Mouse (Mus musculus): ENCODE results near the gene Slc5a10. TPM values are rescaled to one million over a fixed set of nuclear protein-coding genes. Genes with fewer than 3 reads are reported as not detected.

The Slc5a10 gene
- polyA plus RNA-seq, 1 experiment from 2014 or later: 0.07 TPM

DNA sequence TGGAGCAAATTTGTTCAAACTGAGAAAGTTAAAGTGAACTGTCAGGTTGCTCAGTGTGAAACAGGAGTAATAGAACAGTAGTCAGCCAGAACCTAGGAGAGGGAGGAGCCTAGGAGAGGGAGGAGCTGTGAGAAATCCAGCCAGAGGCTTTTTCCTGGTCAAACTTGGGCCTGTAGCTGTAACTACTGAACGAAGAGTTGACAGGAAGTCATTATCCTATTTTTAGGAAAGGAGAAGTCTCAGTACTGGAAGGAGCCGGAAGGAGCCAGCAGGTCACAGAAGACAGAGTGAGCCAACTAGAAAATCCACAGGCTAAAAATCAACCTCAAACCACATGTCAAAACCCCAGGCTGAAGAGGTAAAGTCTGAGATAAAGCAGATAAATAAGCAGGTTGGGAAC lies 7.4 kb upstream of the Slc5a10 start:
- peaks cover 5% of the 10 kb centered on the region; the same call in 1 of the 2 replicates for H3K4me1 ChIP-seq
- peaks cover 59% of the 10 kb centered on the region for H3K36me3 ChIP-seq
- H3K27me3 ChIP-seq (replicated peaks): no peaks in the 10 kb centered on the region
- WGBS: 29% methylated on average over 2 of the region's 2 CpGs
- no peak overlapping the region for H3K4me2 ChIP-seq
- no peak overlapping the region for H3K4me3 ChIP-seq
- H3K9me3 ChIP-seq: no peaks in the 10 kb centered on the region
- 0 out of 2 replicates have a peak overlapping the region, but pooled peaks have one; percentile 15 for H3K27ac ChIP-seq (replicated peaks)
- H3K9ac ChIP-seq: peak overlapping the region; percentile 14; the same call in 1 of the 2 replicates
- no peak for ATAC-seq (ENCODE audit: extremely low read depth, insufficient number of reproducible peaks, low FRiP score, low TSS enrichment)

DNA sequence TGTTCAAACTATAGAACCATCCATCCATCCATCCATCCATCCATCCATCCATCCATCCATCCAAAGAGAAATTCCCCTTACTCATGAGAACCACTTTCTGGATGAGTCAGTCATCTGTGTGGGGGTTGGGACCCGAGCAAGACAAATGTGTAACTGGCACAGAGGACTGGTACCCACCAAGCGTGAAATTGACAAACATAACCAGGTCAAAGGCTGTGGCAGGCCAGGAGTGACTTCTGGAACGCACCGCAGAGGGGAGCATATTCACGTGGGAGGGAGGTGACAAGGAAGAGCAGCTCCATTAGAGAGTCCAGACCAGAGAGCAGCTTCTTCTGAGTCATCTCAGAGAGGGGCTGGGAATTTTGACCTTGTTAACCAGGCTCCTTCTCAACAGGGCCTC lies 1.5 kb upstream of the Slc5a10 start:
- no peak overlapping the region for H3K4me3 ChIP-seq
- H3K4me1 ChIP-seq: no peaks in the 10 kb centered on the region
- no peaks in the 10 kb centered on the region for H3K27me3 ChIP-seq (replicated peaks)
- WGBS: 76% methylated on average over 5 of the region's 5 CpGs
- H3K9me3 ChIP-seq: no peaks in the 10 kb centered on the region
- no peak overlapping the region for H3K27ac ChIP-seq (replicated peaks)
- no peak overlapping the region for H3K9ac ChIP-seq
- no peak for ATAC-seq (ENCODE audit: extremely low read depth, insufficient number of reproducible peaks, low FRiP score, low TSS enrichment)
- H3K36me3 ChIP-seq: peaks cover 5% of the 10 kb centered on the region
- H3K4me2 ChIP-seq: no peak overlapping the region

DNA sequence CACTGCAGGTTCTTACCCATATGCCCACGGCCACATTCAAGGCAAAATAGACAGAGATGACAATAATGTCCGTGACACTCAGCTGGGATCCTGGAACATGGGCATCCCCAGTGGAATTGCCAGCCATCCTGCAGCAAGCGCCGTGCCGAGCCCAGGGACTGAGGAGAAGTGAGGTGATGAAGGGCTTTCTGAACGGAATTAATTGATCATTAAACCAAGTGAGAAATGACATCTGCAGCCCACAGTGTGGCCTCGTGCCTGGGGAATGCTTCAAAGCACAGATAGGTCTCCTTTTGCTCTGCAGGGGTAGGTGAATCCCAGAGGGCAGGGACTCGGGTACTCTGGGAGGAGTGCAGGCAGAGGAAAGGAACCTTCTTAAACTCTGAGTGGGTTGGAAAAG lies 800 bp downstream of the Slc5a10 start:
- Histone ChIP-seq H3K36me3 (no peaks in the 10 kb centered on the region), H3K9ac (no peak overlapping the region), H3K27me3 (replicated peaks) (no peaks in the 10 kb centered on the region), H3K4me3 (no peak overlapping the region), H3K4me1 (peaks cover 3% of the 10 kb centered on the region; the same call in 1 of the 2 replicates), H3K9me3 (no peaks in the 10 kb centered on the region), H3K4me2 (no peak overlapping the region), H3K27ac (replicated peaks) (no peak overlapping the region)
- ATAC-seq (ENCODE audit: extremely low read depth, insufficient number of reproducible peaks, low FRiP score, low TSS enrichment): no peak
- WGBS: 63% methylated on average over 8 of the region's 8 CpGs

DNA sequence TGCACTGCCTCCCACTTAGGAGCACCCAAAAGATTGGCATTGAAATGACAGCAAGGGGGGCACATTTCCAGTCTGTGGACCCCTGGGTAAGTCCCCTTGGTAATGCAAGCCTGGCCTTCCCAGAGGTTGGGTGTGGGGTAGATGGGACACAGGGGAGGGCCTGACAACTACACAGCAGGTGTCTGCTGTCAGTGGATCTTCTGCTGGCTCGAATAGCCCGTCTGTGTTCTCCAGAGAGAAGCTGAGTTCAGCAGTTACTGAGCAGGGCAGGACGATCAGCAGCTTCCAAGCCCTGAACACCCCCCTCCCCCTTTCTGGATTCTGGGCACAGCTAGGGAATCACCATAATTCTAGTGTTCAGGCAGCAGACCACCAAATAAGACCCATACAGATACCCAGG lies 1.2 kb downstream of the Slc5a10 start:
- ATAC-seq (ENCODE audit: extremely low read depth, insufficient number of reproducible peaks, low FRiP score, low TSS enrichment): no peak
- Histone ChIP-seq H3K27me3 (replicated peaks) (no peaks in the 10 kb centered on the region), H3K9me3 (no peaks in the 10 kb centered on the region), H3K27ac (replicated peaks) (no peak overlapping the region), H3K4me3 (no peak overlapping the region), H3K36me3 (no peaks in the 10 kb centered on the region), H3K9ac (no peak overlapping the region), H3K4me2 (no peak overlapping the region), H3K4me1 (peaks cover 4% of the 10 kb centered on the region; the same call in 1 of the 2 replicates)
- 54% methylated on average over 3 of the region's 3 CpGs for WGBS

DNA sequence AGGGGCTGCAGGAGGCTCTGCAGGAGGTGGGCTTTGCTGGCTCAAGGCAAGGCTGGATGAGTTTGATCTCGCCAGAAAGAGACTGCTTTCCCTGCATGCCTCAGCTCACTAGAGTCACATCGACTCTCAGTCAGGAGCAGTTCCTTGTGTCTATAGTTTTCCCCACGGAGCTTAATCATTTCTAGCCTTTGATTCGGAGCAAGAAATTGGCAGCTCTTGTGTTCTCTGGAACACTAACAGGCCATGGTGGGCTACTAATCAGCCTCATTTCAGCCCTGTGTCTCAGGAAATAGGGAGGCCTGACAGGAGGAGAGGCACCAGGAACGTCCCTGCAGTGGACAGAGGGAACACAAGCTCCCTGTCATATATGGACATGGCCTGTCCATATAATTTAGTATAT lies 2.6 kb downstream of the Slc5a10 start:
- Histone ChIP-seq H3K4me3 (no peak overlapping the region), H3K27ac (replicated peaks) (no peak overlapping the region), H3K36me3 (no peaks in the 10 kb centered on the region), H3K9ac (no peak overlapping the region), H3K4me1 (peaks cover 4% of the 10 kb centered on the region; the same call in 1 of the 2 replicates), H3K27me3 (replicated peaks) (no peaks in the 10 kb centered on the region), H3K4me2 (no peak overlapping the region), H3K9me3 (no peaks in the 10 kb centered on the region)
- ATAC-seq (ENCODE audit: extremely low read depth, insufficient number of reproducible peaks, low FRiP score, low TSS enrichment): no peak
- WGBS: 51% methylated on average over 5 of the region's 5 CpGs

DNA sequence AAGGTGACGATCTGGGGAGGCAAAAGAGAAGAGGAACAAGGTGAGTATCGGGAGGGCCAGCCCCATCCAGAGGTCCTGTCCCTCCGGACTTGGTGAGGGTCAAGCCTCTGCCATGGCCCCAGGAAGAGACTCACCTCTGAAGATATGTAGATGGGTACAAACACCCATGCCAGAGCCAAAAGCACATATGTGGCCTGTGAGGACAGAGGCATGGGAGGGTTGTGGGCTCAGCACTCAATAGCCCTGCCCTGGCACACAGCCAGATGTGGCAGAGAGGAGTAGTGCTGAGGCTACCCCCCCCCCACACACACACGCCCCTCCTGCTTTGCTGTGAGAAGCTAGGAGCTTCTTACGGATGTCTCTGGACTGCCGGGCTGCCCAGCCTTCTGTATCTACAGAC lies 5.5 kb downstream of the Slc5a10 start:
- no peak overlapping the region for H3K4me3 ChIP-seq
- ATAC-seq (ENCODE audit: extremely low read depth, insufficient number of reproducible peaks, low FRiP score, low TSS enrichment): no peak
- H3K27me3 ChIP-seq (replicated peaks): no peaks in the 10 kb centered on the region
- no peaks in the 10 kb centered on the region for H3K9me3 ChIP-seq
- 51% methylated on average over 6 of the region's 6 CpGs for WGBS
- peaks cover 4% of the 10 kb centered on the region; the same call in 1 of the 2 replicates for H3K4me1 ChIP-seq
- no peak overlapping the region for H3K9ac ChIP-seq
- H3K4me2 ChIP-seq: no peak overlapping the region
- no peaks in the 10 kb centered on the region for H3K36me3 ChIP-seq
- H3K27ac ChIP-seq (replicated peaks): no peak overlapping the region

DNA sequence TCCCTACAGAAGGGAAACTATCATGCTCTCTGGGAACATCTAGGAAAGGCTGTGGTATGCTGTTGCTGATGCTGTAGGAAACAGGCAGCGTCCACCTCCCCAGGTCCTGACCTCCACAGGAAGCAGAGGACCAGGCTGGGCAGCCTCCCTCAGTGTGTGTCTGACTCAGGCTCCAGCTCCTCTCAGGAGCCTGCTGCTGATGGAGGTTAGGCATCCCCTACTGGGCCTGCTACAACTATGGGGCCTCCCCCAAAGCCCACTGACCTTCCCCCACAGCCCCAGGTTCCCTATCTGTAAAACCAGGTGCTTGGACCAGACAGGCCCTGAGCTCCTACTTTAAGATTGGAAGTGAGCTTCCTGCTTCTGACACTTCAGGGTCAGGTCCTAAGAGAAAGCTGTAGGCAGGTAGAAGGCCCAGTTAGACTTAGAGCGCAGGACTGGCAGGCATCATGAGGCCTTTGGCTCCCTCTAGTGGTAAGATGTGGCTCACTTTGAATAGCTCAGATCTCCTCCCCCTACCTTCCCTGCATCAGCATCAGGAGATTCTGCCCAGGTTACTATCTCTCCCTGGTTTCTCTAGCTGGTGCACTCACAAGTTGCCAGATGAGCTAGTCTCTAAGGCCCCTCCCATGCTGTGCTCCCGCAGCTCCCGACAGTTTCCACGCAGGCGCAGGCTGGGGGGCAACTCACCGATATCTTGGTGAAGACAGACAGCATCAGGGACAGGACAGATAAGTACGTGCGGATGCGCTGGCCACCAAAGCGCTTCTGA lies 6.1 kb downstream of the Slc5a10 start:
- Histone ChIP-seq H3K36me3 (no peaks in the 10 kb centered on the region), H3K27me3 (replicated peaks) (no peaks in the 10 kb centered on the region), H3K9me3 (no peaks in the 10 kb centered on the region), H3K4me1 (peaks cover 4% of the 10 kb centered on the region; the same call in 1 of the 2 replicates), H3K4me2 (no peak overlapping the region), H3K9ac (0 out of 2 replicates have a peak overlapping the region, but pooled peaks have one; percentile 14), H3K27ac (replicated peaks) (no peak overlapping the region), H3K4me3 (no peak overlapping the region)
- no peak; the same call in 1 of the 2 replicates for ATAC-seq (ENCODE audit: extremely low read depth, insufficient number of reproducible peaks, low FRiP score, low TSS enrichment)
- WGBS: 33% methylated on average over 11 of the region's 11 CpGs

DNA sequence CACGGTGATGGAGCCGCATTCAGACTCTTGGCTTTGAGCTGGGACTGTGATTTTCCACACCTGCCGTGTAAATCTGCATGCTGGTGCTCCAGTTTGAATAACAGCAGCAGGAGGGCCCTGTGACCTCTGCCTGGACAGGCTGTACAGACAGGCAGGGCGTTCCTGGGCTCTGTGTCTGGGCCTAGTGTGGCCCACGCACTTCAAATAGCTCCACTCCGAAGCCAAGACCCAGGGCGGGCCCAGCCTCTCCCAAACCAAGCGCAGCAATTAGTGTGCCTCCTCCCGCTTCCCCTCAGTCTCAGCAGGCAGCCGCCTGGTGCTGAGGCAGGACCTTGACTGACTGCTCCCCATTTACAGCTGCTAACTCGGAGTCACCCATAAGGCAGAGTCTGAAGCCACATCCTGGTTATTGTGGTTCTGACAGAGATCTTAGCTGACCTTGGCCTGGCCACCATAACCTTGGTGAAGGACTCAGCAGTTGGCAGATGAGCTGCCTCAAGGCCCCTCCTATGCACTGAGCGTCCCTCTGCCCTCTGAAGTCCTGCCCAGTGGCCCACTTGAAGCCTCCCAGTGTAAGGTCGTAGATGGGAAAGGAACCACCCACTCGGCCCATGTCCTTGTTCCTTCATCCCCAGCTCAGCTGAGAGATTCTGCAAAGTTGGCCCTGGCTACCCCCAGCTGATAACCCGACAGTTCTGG lies 7.3 kb downstream of the Slc5a10 start:
- no peak overlapping the region for H3K9ac ChIP-seq
- no peaks in the 10 kb centered on the region for H3K27me3 ChIP-seq (replicated peaks)
- no peak overlapping the region for H3K4me2 ChIP-seq
- H3K4me3 ChIP-seq: no peak overlapping the region
- no peak overlapping the region for H3K27ac ChIP-seq (replicated peaks)
- no peaks in the 10 kb centered on the region for H3K9me3 ChIP-seq
- WGBS: 60% methylated on average over 15 of the region's 15 CpGs
- H3K36me3 ChIP-seq: no peaks in the 10 kb centered on the region
- ATAC-seq (ENCODE audit: extremely low read depth, insufficient number of reproducible peaks, low FRiP score, low TSS enrichment): no peak
- peaks cover 4% of the 10 kb centered on the region; the same call in 1 of the 2 replicates for H3K4me1 ChIP-seq

DNA sequence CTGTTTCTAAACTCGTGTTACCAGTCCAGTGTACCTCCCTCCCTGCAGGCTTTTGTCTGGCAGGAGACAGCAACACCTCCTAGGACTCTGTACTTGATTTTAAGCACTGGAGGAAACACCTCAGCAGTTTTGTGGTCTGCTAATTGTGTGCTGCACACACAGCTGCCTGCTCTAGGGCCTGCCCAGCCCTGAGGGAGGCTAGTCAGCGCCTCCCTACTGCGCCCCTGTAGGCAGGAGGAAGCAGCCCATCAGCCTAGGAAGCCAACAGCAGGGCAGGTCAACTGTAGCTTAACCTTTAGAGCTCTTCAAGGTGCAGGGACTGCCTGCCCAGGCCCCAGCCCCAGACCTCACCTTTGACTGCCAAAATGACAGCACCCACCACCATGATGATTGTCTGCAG lies 11.7 kb downstream of the Slc5a10 start:
- H3K4me1 ChIP-seq: no peaks in the 10 kb centered on the region
- no peaks in the 10 kb centered on the region for H3K36me3 ChIP-seq
- 59% methylated on average over 3 of the region's 3 CpGs for WGBS
- no peak for ATAC-seq (ENCODE audit: extremely low read depth, insufficient number of reproducible peaks, low FRiP score, low TSS enrichment)
- H3K4me3 ChIP-seq: no peak overlapping the region
- H3K4me2 ChIP-seq: no peak overlapping the region
- H3K27ac ChIP-seq (replicated peaks): no peak overlapping the region
- H3K9ac ChIP-seq: no peak overlapping the region
- H3K9me3 ChIP-seq: no peaks in the 10 kb centered on the region
- H3K27me3 ChIP-seq (replicated peaks): no peaks in the 10 kb centered on the region

DNA sequence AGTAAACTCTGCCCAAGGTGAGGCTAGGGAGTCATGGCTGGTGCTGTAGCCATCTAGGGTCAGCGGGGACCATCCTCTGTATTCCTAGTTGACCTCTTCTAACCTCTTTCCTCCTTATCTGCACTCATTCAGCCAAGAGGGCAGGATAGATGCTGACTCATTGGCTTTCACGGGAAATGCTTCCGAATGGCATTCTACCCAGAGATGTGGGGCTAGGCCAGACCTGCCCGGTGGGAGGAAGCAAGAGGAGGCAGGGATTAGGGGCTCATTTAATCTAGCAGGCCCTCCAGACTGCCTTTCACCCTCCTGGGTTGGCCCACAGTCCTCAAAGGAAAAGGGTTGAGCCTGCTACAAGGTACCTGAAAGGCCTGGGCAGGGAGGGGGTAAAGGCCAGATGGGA lies 14.4 kb downstream of the Slc5a10 start:
- Histone ChIP-seq H3K27ac (replicated peaks) (no peak overlapping the region), H3K36me3 (no peaks in the 10 kb centered on the region), H3K4me3 (no peak overlapping the region), H3K4me1 (no peaks in the 10 kb centered on the region), H3K4me2 (no peak overlapping the region), H3K27me3 (replicated peaks) (no peaks in the 10 kb centered on the region), H3K9me3 (no peaks in the 10 kb centered on the region), H3K9ac (no peak overlapping the region)
- ATAC-seq (ENCODE audit: extremely low read depth, insufficient number of reproducible peaks, low FRiP score, low TSS enrichment): no peak
- WGBS: 19% methylated on average over 4 of the region's 4 CpGs

DNA sequence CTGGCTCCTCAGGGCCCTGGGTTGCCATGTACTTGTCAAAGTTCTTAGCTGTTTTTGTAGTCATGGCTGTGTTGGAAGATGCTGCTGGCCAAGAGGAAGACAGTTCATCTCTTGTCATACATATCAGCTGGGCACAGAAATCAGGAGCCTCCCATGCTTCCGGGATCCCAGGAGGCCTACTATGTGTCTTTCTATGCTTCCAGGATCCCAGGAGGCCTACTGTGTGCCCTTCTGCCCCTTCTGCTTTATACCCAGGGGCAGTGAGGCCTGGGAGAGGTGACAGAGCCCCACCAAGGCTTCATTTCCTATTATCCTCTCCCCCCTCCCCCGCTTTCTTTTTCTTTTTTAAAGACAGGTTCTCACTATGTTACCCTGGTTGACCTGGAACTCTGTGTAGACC lies 15.0 kb downstream of the Slc5a10 start:
- no peaks in the 10 kb centered on the region for H3K27me3 ChIP-seq (replicated peaks)
- H3K4me1 ChIP-seq: no peaks in the 10 kb centered on the region
- no peak overlapping the region for H3K4me3 ChIP-seq
- no peak overlapping the region for H3K4me2 ChIP-seq
- H3K9ac ChIP-seq: no peak overlapping the region
- no peaks in the 10 kb centered on the region for H3K9me3 ChIP-seq
- ATAC-seq (ENCODE audit: extremely low read depth, insufficient number of reproducible peaks, low FRiP score, low TSS enrichment): no peak
- H3K36me3 ChIP-seq: no peaks in the 10 kb centered on the region
- WGBS: 87% methylated on average over 2 of the region's 2 CpGs
- H3K27ac ChIP-seq (replicated peaks): no peak overlapping the region
